Mouse (Mus musculus): ENCODE data around the gene Tipin.

DNA sequence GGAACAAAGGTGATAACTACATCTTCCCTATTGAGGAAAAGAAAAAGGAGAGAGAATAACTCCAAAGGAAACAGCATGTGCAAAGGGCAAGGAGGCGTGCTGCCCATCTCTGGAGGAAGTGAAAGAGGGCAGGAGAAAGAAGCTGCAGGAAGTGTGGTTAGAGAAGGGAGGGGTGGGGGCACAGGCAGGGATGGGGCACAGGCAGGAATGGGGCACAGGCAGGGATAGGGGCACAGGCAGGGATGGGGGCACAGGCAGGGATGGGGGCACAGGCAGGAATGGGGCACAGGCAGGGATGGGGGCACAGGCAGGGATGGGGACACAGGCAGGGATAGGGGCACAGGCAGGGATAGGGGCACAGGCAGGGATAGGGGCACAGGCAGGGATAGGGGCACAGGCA is 32.0 kb upstream of the Tipin start:
- TF ChIP-seq CTCF (IDR thresholded peaks at IDR 0.05; ENCODE audit: low read depth): no peak
- TF ChIP-seq EP300 (IDR thresholded peaks at IDR 0.05; ENCODE audit: low read depth): no peak

Data from liver, postnatal 0 days (tissue).